Mouse (Mus musculus): Measurements from ENCODE around the gene Rabep1. TPM values are rescaled to one million over a fixed set of nuclear protein-coding genes. Genes with fewer than 3 reads are reported as not detected.

Gene Rabep1
- total RNA-seq (2017): 76.0 and 84.5 TPM in 2 replicates

DNA sequence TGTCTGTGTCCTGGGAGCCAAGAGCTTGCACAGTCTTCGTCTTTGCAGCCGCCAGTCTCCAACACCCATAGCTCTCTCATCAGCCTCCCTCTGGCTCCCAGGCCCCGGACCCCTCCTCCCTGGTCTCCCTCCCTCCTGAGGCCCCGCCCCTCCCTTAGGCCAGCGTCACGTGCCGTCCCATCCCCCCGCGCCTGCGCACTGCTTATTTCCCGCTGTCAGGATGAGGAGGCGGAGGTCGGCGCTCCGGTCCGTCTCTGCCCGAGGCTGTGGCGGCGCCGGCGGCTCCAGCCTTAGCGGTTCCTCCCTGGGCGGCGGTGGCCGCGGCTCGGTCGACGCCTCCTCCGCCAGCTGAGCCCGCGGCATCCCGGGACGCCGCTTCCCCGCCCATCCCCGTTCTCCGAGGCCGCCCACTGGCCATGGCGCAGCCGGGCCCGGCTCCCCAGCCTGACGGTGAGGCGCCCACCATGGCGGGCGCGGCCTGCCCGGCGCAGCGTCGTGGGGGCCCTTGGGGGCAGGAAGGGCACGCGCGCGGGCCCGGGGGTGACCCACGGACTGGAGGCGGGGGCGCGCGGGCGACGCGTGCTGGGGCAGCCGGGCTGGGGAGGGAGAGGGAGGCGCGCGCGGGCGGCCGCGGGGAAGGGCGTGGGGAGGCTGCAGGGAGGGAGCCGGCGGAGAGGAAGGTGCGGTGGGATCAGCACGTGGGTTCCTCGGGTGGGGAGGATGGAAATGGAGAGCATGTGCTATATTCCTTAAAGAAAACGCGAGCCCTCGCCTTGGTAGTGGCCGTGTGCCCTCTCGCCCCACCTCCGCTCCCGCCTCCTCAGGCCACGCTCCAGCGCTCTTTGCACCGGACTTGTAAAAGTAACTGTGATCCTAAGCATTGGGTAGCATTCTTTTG, at the start of gene Rabep1:
Gene Rabep1 (plus strand): TSS at position 220 of the 898 bp plus-strand sequence.
- ATAC-seq (ENCODE audit: extremely low read depth, insufficient number of reproducible peaks, low FRiP score, poor library complexity, severe bottlenecking): peak; percentile 79

- no peak for ATAC-seq (ENCODE audit: extremely low read depth, insufficient number of reproducible peaks, low FRiP score, poor library complexity, severe bottlenecking)
Measured at GRCm38 (mm10) chr11:70802208-70802864, 42.2 kb upstream of the Rabep1 start.

- no peak for ATAC-seq (ENCODE audit: extremely low read depth, insufficient number of reproducible peaks, low FRiP score, poor library complexity, severe bottlenecking)
Measured at GRCm38 (mm10) chr11:70802865-70803261, 41.7 kb upstream of the Rabep1 start.

DNA sequence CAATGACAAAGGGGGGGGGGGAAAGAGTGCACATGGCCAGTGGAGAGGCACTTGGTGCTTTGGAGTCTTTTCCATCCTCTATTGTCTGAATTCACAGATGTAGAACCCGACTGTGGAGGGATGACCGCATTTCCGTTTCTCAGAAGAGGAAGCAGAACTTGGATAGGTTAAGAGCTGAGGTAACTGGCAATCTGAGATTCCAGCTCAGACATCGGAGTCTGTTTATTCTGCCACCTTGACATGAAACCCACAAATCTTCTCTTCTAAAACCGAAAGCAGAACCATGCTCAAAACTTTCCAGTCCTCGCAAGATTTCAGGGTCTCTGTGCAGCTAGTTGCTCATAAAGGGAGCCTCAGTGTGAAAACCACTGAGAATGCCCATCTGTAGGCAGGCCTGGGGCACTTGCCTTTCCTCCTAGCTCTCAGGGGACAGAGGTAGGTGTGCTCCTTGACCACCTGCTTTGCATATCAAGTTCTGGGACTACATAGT, 40.8 kb upstream of the Rabep1 start:
- ATAC-seq (ENCODE audit: extremely low read depth, insufficient number of reproducible peaks, low FRiP score, poor library complexity, severe bottlenecking): peak; percentile 63

- no peak for ATAC-seq (ENCODE audit: extremely low read depth, insufficient number of reproducible peaks, low FRiP score, poor library complexity, severe bottlenecking)
Measured at GRCm38 (mm10) chr11:70804395-70804794, 40.2 kb upstream of the Rabep1 start.

DNA sequence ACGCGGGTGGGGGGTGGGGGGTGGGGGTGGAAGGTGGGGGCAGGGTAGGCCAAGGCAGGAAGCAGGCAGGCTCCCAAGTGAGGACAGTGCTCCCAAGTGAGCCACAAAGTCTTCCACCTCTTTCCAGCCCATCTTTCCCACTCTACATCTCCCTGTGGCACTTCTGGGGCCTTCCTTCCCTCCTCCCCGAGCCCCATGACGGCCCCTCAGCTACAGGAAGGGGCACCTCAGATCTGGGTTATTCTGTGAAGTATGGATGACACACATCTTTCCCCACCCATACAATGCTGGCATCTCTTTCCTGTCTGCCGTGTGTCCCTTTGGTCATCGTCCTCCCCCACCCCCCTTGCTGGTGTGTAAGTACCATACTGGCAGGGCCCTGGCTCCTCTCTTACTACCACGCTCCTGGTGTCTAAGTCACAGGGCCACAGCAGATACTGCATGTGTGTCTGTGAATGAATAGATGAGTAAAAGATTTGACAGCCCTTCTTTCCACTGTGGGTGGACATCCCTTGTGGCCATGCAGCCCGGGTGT, 38.9 kb upstream of the Rabep1 start:
- ATAC-seq (ENCODE audit: extremely low read depth, insufficient number of reproducible peaks, low FRiP score, poor library complexity, severe bottlenecking): no peak

DNA sequence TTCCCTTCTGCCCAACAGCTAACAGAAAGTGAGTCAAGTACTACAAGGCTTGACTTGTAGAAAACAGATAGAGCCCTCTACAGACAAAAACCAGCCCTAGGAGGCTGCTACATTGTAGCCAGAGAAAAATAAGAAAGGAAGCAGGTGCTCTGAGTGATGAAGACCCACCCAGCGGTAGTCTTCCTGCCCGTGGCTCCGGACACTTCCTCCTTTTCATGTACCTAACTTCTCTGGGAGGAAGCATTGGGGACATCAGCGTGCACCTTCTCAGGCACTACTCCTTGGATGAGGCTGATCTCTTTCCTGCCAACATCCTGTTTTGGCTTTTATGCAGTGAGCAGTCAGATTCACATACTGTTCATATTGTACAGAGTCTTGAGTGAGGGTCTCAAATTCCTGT, 37.9 kb upstream of the Rabep1 start:
- ATAC-seq (ENCODE audit: extremely low read depth, insufficient number of reproducible peaks, low FRiP score, poor library complexity, severe bottlenecking): no peak

DNA sequence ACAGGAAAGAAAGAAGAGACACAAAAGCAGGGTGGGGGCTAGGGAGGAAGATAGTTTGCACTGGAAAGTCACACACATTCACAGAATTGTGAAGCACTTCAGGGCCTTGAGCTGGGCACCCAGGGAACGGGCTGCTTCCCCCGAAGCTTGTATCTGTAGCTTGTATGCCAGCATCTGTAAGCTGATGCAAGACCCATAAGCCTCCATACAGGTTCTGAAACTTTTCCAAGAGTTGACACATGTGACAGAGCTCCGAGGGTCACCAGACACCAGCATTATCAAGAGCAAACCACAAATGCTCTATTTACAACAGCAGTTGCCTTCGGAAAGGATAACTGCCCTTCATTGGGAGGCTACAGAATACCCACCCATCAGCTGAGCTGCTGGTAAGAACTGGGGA, 36.9 kb upstream of the Rabep1 start:
- no peak for ATAC-seq (ENCODE audit: extremely low read depth, insufficient number of reproducible peaks, low FRiP score, poor library complexity, severe bottlenecking)

DNA sequence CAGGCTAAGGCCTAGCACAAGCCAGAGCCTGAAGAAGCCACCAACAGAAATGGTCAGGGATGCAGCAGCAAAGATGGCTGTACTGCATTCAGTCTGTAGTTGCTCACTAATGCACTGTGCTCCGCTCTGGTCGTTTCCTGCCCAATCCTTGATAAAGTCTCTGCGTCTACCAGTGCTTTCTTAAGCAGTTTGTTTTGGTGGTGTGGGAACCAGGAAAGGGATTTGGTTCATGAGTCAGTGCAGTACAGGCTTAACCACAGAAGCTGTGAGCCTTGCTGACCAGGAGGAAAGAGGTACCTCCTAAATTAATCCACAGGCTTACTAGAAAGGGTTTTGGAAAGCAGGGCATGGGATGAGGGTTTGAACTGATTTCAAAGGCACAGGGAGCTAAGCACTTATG, 36.5 kb upstream of the Rabep1 start:
- no peak for ATAC-seq (ENCODE audit: extremely low read depth, insufficient number of reproducible peaks, low FRiP score, poor library complexity, severe bottlenecking)

GRCm38 (mm10) chr11:70809011-70809410, 35.6 kb upstream of the Rabep1 start:
- no peak for ATAC-seq (ENCODE audit: extremely low read depth, insufficient number of reproducible peaks, low FRiP score, poor library complexity, severe bottlenecking)

DNA sequence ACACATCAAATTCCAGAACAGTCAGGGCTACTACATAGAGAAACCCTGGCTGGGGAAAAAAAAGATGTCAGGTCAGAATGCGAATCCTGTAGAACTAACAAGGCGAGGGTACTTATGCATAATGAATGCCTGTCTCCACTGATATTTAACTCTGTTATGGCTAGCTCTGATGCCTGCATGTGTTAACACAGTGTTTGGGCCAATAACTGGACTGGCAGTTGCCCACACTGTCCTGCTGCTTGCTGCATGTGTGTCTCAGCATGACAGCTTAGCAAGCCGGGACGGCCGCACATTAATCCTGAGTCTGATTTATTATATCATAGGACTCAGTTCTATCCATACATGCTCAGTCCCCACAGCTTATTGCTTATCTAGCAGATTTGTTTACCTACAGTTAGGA, 33.5 kb upstream of the Rabep1 start:
- no peak for ATAC-seq (ENCODE audit: extremely low read depth, insufficient number of reproducible peaks, low FRiP score, poor library complexity, severe bottlenecking)

- ATAC-seq (ENCODE audit: extremely low read depth, insufficient number of reproducible peaks, low FRiP score, poor library complexity, severe bottlenecking): no peak
Measured at GRCm38 (mm10) chr11:70811471-70812240, 32.9 kb upstream of the Rabep1 start.

- ATAC-seq (ENCODE audit: extremely low read depth, insufficient number of reproducible peaks, low FRiP score, poor library complexity, severe bottlenecking): peak; percentile 74
Measured at GRCm38 (mm10) chr11:70812365-70812764, 32.2 kb upstream of the Rabep1 start, which contains the start of gene Scimp. Gene Scimp (minus strand): TSS chr11:70812586.

- ATAC-seq (ENCODE audit: extremely low read depth, insufficient number of reproducible peaks, low FRiP score, poor library complexity, severe bottlenecking): no peak
Measured at GRCm38 (mm10) chr11:70815071-70815470, 29.5 kb upstream of the Rabep1 start.

DNA sequence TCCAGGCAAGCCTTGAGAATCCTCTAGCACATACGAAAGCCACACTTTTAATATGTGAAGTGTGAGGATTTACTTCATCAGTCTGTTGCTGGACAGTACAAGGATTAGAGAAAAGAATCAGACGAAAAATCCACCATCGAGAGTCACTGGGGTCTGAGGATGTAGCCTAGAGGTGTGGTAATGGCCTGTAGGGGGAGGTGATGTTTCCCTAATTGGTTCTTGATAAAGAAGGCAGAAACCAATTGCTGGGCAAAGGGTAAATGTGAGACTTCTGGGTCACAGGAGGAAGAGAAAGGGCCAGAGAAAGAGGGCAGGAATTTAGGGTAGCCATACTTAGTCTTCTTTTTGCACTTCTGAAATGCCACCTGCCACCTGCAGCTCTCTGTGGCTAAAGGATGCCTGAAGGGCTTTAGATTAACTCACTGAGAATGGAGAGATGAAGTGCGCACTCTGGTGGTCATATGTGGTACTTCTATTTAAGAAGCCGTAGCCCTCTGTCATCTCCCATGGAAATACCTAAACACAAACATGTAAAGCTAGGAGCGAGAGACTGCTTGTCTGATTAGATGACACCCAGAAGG, 29.0 kb upstream of the Rabep1 start:
- peak; percentile 75 for ATAC-seq (ENCODE audit: extremely low read depth, insufficient number of reproducible peaks, low FRiP score, poor library complexity, severe bottlenecking)

GRCm38 (mm10) chr11:70816770-70817169, 27.8 kb upstream of the Rabep1 start:
- ATAC-seq (ENCODE audit: extremely low read depth, insufficient number of reproducible peaks, low FRiP score, poor library complexity, severe bottlenecking): no peak

- ATAC-seq (ENCODE audit: extremely low read depth, insufficient number of reproducible peaks, low FRiP score, poor library complexity, severe bottlenecking): no peak
Measured at GRCm38 (mm10) chr11:70820120-70820519, 24.5 kb upstream of the Rabep1 start.

DNA sequence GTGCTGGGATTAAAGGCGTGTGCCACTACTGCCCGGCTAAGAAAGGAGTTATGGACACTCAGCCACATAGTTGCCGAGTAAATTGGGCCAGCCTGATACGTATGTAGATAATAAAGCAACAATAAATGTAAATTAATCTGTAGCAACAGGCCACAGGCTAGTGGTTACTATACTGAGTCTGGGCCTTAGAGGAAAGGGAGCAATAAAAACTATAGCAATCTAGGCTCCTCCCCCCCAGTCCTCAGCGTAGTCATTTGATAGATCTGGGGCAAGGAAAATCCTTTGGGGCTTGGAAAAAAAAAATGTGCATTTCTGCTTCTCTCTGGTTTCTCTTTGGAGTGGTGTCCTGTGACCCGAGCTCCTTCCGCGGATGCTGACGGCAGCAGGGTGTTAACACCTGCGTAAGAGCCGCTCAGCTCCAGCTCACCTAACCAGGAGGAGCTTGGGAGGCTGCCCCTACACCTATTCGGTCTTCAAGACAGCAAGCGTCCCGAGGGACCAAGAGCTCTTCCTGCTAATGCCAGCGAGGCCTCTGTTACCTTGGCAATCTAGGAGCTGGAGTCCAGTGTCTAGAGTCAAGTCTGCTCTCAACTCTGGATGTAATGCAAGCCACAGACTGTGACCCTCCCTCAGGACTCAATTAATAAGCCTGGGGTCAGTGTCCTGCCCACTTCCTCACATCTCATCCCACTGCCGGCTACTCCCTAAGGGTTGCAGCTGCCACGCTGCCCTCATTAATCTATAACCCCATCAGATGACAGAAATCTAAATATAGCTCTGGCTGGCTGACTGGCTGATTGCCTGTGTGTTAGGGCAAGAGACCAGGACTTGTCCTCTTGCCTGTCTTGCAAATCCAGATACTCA, 22.6 kb upstream of the Rabep1 start:
- no peak for ATAC-seq (ENCODE audit: extremely low read depth, insufficient number of reproducible peaks, low FRiP score, poor library complexity, severe bottlenecking)
